Mouse (Mus musculus) layer of hippocampus, postnatal 25 days (tissue): ENCODE data around the gene Nudt3. TPM values are rescaled to one million over a fixed set of nuclear protein-coding genes. Genes with fewer than 3 reads are reported as not detected.

ENCODE experiments used
- DNase-seq, 2 experiments: peaks; one replicate each; pipeline ENCODE4 v3.0.0; 2022; ENCODE audit warnings: mixed read lengths in 2 of 2, low spot score in 1 of 2; ENCODE audit errors: extremely low spot score in 1 of 2
- total RNA-seq, 2 experiments: library from RNA; stranded (reverse); gene quantifications; 2 replicates each; pipeline ENCODE4 v1.2.3; 2021

Gene Nudt3
- total RNA-seq, 2 experiments from 2014 or later, result 534 to 560 TPM

- no peak for DNase-seq
Measured at GRCm38 (mm10) chr17:27603522-27604234, 19.6 kb downstream of the Nudt3 start.

GRCm38 (mm10) chr17:27603036-27603435 lies 20.3 kb downstream of the Nudt3 start:
- DNase-seq, result no peak

GRCm38 (mm10) chr17:27600869-27601268 lies 22.4 kb downstream of the Nudt3 start:
- DNase-seq, result no peak

- no peak for DNase-seq
Measured at GRCm38 (mm10) chr17:27600286-27600685, 23.0 kb downstream of the Nudt3 start.

GRCm38 (mm10) chr17:27596376-27597190 lies 26.7 kb downstream of the Nudt3 start:
- no peak for DNase-seq

GRCm38 (mm10) chr17:27595659-27596375 lies 27.5 kb downstream of the Nudt3 start:
- DNase-seq, result no peak

GRCm38 (mm10) chr17:27592565-27592910 lies 30.8 kb downstream of the Nudt3 start:
- no peak for DNase-seq

- no peak for DNase-seq
Measured at GRCm38 (mm10) chr17:27591826-27592564, 31.3 kb downstream of the Nudt3 start.

- no peak for DNase-seq
Measured at GRCm38 (mm10) chr17:27588231-27588630, 35.1 kb downstream of the Nudt3 start.

GRCm38 (mm10) chr17:27587252-27587651 lies 36.0 kb downstream of the Nudt3 start:
- no peak for DNase-seq

GRCm38 (mm10) chr17:27586661-27587060 lies 36.6 kb downstream of the Nudt3 start:
- DNase-seq, result no peak

GRCm38 (mm10) chr17:27583185-27583894 lies 40.0 kb downstream of the Nudt3 start:
- DNase-seq, result no peak

- DNase-seq, result no peak
Measured at GRCm38 (mm10) chr17:27580392-27581068, 42.8 kb downstream of the Nudt3 start.

- no peak for DNase-seq
Measured at GRCm38 (mm10) chr17:27579816-27580215, 43.5 kb downstream of the Nudt3 start.

- no peak for DNase-seq
Measured at GRCm38 (mm10) chr17:27578487-27578886, 44.8 kb downstream of the Nudt3 start.

GRCm38 (mm10) chr17:27577468-27577867 lies 45.8 kb downstream of the Nudt3 start:
- DNase-seq, result no peak

GRCm38 (mm10) chr17:27576056-27576455 lies 47.2 kb downstream of the Nudt3 start:
- DNase-seq, result no peak

GRCm38 (mm10) chr17:27575116-27575776 lies 48.0 kb downstream of the Nudt3 start:
- no peak for DNase-seq
